Mouse (Mus musculus): ENCODE results near the gene Alppl2.

Alppl2 gene

DNA sequence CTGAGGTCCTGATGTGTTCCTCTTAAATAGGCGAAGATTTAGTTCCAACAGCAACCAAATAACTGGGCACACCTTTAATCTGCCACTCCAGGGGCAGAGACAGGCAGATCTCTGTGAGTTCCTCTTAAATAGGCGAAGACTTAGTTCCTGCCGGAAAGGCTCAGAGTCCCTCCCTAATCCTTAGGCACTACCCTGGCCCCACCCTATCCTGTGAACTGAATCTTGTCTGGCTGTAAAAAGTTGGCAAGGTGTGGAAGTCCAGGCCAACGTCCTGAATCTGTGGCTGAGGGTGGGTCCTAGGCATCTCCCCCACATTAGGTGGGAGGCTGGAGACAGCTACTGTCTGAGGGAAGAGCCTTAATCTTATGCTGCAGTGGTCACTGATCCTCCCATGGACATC is at the start of gene Alppl2:
Alppl2 (minus strand) TSS at position 101 of the 400 bp plus-strand sequence.
- no peak for DNase-seq (ENCODE audit: low read depth, low spot score)

DNA sequence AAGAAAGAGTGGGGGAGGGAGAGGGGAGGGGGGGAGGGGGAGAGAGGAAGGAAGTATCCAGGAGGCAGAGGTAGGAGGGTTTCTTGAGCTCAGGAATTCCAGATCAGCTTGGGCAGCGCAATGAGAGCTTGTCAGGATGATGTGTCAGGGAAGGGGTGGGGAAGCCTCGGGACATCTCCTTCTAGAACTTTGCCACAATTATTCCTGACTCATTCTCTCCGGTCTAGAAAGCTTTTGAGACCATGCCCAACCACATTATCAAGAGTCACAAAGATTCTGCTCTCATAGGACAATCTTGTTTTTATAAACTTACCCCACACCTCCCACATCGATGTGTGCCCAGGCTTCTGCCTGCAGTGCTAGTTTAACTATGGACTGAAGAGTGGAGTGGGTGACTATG is 42.1 kb upstream of the Alppl2 start:
- peak; percentile 87 for DNase-seq (ENCODE audit: low read depth, low spot score)

DNA sequence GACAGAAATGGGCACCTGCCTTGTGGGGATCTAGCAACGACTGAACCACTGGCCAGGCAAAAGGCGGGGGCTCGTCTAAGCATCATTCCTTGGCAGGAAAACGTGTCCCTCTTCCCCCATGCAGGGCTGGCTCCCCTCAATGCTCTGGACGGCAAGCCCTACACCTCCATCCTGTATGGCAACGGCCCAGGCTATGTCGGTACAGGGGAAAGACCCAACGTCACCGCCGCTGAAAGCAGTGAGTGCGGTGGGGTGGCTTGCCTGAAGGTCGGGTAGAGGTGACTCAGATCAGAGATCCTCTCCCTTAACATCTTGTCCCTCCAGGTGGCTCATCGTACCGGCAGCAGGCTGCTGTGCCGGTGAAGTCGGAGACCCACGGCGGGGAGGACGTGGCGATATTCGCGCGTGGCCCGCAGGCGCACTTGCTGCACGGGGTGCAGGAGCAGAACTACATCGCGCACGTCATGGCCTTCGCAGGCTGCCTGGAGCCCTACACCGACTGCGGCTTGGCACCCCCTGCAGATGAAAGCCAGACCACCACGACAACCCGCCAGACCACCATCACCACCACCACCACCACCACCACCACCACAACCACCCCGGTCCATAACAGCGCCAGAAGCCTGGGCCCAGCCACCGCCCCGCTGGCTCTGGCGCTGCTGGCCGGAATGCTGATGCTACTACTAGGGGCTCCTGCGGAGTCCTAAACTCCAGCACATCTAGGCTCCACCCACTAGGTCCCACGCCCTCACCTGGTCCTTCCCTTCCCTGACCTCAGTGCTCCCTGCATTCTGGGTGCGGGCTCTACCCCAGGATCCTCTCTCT is 37.7 kb upstream of the Alppl2 start:
- DNase-seq (ENCODE audit: low read depth, low spot score): no peak

GRCm38 (mm10) chr1:87124673-87125072 is 34.9 kb upstream of the Alppl2 start, which contains the start of gene Akp3:
Gene Akp3 (plus strand): TSS chr1:87124973.
- DNase-seq (ENCODE audit: low read depth, low spot score): no peak

GRCm38 (mm10) chr1:87114784-87115183 is 25.1 kb upstream of the Alppl2 start:
- peak; percentile 73 for DNase-seq (ENCODE audit: low read depth, low spot score)

GRCm38 (mm10) chr1:87111719-87112354 is 22.1 kb upstream of the Alppl2 start:
- DNase-seq (ENCODE audit: low read depth, low spot score): no peak

- DNase-seq (ENCODE audit: low read depth, low spot score): no peak
These were observed 18.8 kb upstream of the Alppl2 start for GRCm38 (mm10) chr1:87108564-87108963.

- no peak for DNase-seq (ENCODE audit: low read depth, low spot score)
These were observed 16.8 kb upstream of the Alppl2 start for GRCm38 (mm10) chr1:87106536-87106935.

GRCm38 (mm10) chr1:87103936-87104335 is 14.2 kb upstream of the Alppl2 start:
- no peak for DNase-seq (ENCODE audit: low read depth, low spot score)

GRCm38 (mm10) chr1:87102114-87102513 is 12.4 kb upstream of the Alppl2 start:
- no peak for DNase-seq (ENCODE audit: low read depth, low spot score)

DNA sequence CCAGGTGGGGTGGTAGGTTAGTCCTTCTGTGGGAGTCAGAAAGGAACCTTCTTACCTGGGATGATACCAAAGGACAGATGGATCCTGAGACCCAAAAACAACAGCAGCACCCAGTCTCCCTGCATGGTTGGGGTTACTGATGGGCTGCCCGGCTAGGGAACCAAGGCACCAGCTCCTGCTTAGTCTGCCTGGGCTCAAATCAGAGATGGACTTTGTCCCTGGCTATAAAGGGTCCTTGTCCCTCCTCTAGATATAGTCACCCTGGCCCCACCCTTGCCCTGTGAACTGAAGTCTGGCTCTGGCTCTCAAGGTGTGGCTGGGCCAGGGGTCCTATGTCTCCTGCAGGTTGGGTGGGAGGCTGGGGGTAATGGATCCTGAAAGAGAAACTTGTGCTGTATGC is 11.7 kb upstream of the Alppl2 start, which contains the start of gene Alpi:
Alpi (minus strand) TSS at position 196 of the 400 bp plus-strand sequence.
- DNase-seq (ENCODE audit: low read depth, low spot score): no peak

GRCm38 (mm10) chr1:87098358-87098975 is 8.7 kb upstream of the Alppl2 start:
- peak; percentile 21 for DNase-seq (ENCODE audit: low read depth, low spot score)

- DNase-seq (ENCODE audit: low read depth, low spot score): no peak
These were observed 5.9 kb upstream of the Alppl2 start for GRCm38 (mm10) chr1:87095642-87096041.

GRCm38 (mm10) chr1:87089251-87089650 is 477 bp downstream of the Alppl2 start:
- no peak for DNase-seq (ENCODE audit: low read depth, low spot score)

- DNase-seq (ENCODE audit: low read depth, low spot score): no peak
These were observed 2.8 kb downstream of the Alppl2 start for GRCm38 (mm10) chr1:87086964-87087363.

DNA sequence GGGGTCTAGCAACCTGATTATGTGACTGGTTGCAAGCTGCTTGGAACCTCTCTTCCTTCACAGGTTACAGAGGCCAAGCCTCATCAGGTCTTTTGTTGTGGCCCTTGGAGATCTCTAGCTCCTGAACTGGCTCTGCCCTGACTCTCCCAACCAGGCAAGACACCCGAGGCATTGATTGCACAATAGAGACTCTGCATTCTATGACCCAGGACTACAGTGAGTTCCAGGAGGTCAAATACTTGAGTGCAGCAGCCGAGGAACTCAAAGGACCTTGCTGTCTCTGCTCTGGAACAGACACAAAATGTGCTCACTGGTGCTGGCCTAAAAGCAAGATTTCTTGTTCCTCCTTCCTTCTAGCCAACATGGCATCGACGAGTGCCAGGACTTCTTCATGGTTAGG is 3.5 kb downstream of the Alppl2 start:
- peak; percentile 39 for DNase-seq (ENCODE audit: low read depth, low spot score)

GRCm38 (mm10) chr1:87073776-87074175 is 16.0 kb downstream of the Alppl2 start:
- peak; percentile 59 for DNase-seq (ENCODE audit: low read depth, low spot score)

DNA sequence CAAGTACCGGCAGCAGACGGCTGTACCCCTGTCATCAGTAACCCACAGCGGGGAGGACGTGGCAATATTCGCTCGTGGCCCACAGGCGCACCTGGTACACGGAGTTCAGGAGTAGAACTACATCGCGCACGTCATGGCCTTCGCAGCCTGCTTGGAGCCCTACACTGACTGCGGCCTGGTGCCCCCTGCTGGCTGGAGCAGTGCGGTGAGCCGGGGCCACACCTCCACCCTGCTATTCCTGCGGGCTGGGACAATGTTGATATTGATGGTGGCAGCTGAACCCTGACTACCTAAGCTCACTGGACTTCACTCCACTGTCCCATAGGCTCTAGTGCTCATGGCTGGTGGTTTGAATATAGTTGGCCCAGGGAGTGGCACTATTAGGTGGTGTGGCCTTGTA is 19.0 kb downstream of the Alppl2 start:
- DNase-seq (ENCODE audit: low read depth, low spot score): no peak

- no peak for DNase-seq (ENCODE audit: low read depth, low spot score)
These were observed 28.8 kb downstream of the Alppl2 start for GRCm38 (mm10) chr1:87060913-87061312.

- no peak for DNase-seq (ENCODE audit: low read depth, low spot score)
These were observed 30.6 kb downstream of the Alppl2 start for GRCm38 (mm10) chr1:87059042-87059665.

- no peak for DNase-seq (ENCODE audit: low read depth, low spot score)
These were observed 32.7 kb downstream of the Alppl2 start for GRCm38 (mm10) chr1:87057075-87057474.

GRCm38 (mm10) chr1:87051369-87051768 is 38.4 kb downstream of the Alppl2 start:
- peak; percentile 60 for DNase-seq (ENCODE audit: low read depth, low spot score)
